Mouse (Mus musculus) embryonic facial prominence, embryonic 13.5 days (tissue): ENCODE measurements around the gene Vamp4. TPM values are rescaled to one million over a fixed set of nuclear protein-coding genes. Genes with fewer than 3 reads are reported as not detected.
"Not testable (repeated sequence)": the region's sequence is repeated elsewhere in the genome, so short reads cannot be mapped to it uniquely, and the experiment has no call there.

Source experiments
- ATAC-seq: fragments of 200-750 bp; cut with Nextera tagmentation; 2 replicates; pipeline ENCODE4 v1.8.0; 2017; ENCODE audit warnings: low read depth; ENCODE audit not compliant: insufficient number of reproducible peaks, insufficient read depth, low FRiP score, low TSS enrichment
- H3K27ac ChIP-seq: fragments of 300-500 bp; sonication (generic); 2 replicates; pipeline ENCODE4 v1.5.1; 2015; ENCODE audit warnings: moderate library complexity, mild to moderate bottlenecking, inconsistent platforms
- H3K27me3 ChIP-seq: fragments of 300-500 bp; sonication (generic); 2 replicates; pipeline ENCODE4 v1.6.1; 2015; ENCODE audit warnings: mild to moderate bottlenecking, inconsistent platforms
- H3K36me3 ChIP-seq: fragments of 300-500 bp; sonication (generic); 2 replicates; pipeline ENCODE4 v1.6.1; 2015; ENCODE audit warnings: mild to moderate bottlenecking, inconsistent platforms
- H3K4me1 ChIP-seq: fragments of 300-500 bp; sonication (generic); 2 replicates; pipeline ENCODE4 v1.6.1; 2015; ENCODE audit warnings: inconsistent platforms
- H3K4me2 ChIP-seq: fragments of 300-500 bp; sonication (generic); 2 replicates; pipeline ENCODE4 v1.6.1; 2015; ENCODE audit warnings: moderate library complexity, mild to moderate bottlenecking, inconsistent platforms
- H3K4me3 ChIP-seq: fragments of 300-500 bp; sonication (generic); 2 replicates; pipeline ENCODE4 v1.5.1; 2015; ENCODE audit warnings: mild to moderate bottlenecking, inconsistent platforms
- H3K9ac ChIP-seq: fragments of 300-500 bp; sonication (generic); 2 replicates; pipeline ENCODE4 v1.6.1; 2015; ENCODE audit warnings: mild to moderate bottlenecking, inconsistent platforms
- H3K9me3 ChIP-seq: fragments of 300-500 bp; sonication (generic); 2 replicates; pipeline ENCODE4 v1.6.1; 2016; ENCODE audit warnings: inconsistent platforms
- WGBS: fragments of 180-500 bp; shearing (Covaris S2); methylation state at CpG from one replicate; pipeline ENCODE4 v1.1.7; 2015; ENCODE audit warnings: mixed read lengths; 5-methylcytosine and 5-hydroxymethylcytosine counted together
- polyA plus RNA-seq: library from polyadenylated mRNA; unstranded; fragments of >200 nt; fragmentation: Nextera tagmentation; extraction: Ambion mirVana; gene quantifications from 2 replicates; pipeline ENCODE4 v1.2.1, GENCODE M21; 2015

The Vamp4 gene
- polyA plus RNA-seq, 1 experiment from 2014 or later: 85.8 TPM

- H3K27me3 ChIP-seq, ATAC-seq: not testable (repeated sequence)
- 94% methylated on average over 15 of the region's 15 CpGs for WGBS
Measured at GRCm38 (mm10) chr1:162628326-162628725, 58.0 kb downstream of the Vamp4 start.

DNA sequence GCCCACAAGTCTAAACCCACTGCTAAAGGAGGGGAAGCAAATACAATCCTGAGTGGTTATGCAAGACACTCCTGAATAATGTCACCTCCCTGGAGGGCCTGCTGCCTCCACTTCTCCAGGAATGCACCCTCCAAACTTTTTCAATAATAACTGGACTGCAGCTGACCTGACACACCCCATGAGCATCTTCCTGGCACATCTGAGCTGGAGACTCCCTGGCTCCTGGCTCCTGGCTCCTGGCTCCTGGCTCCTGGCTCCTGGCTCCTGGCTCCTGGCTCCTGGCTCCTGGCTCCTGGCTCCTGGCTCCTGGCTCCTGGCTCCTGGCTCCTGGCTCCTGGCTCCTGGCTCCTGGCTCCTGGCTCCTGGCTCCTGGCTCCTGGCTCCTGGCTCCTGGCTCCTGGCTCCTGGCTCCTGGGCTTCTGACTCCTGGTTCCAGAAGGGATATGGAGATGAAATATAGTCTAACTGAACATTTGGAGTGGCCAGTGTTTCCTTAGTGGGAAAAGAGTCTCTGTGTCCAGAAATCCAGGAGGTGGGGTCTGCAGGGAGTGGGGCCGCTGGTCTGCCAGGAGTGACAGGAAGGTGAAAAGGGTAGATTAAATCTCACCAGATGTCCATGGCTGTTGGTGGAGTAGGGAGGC, 65.1 kb downstream of the Vamp4 start:
- H3K27ac ChIP-seq: not testable (repeated sequence)

More at GRCm38 (mm10) chr1:162628326-162628725, 58.0 kb downstream of the Vamp4 start:
- H3K4me1 ChIP-seq, H3K4me2 ChIP-seq, H3K4me3 ChIP-seq, H3K27ac ChIP-seq, H3K36me3 ChIP-seq, H3K9ac ChIP-seq, H3K9me3 ChIP-seq: not testable (repeated sequence)

DNA sequence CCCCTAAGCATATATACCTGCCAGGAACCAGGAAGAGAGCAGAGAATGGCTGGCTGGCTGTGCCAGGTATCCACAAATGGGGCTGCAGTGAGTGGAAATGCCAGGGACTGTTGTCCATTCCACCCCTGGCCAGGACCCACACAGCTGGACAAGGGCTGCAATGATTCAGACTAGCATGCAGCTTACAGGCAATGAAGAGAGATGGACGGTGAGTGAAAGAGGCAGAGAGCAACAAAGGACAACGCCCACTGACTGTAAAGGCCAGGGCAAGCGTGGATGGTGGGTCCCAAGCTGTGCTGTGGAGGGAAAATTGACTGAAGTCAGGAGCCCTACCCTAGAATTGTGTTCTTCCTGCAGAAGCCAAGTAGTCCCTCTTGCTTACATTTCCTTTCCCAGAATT, 66.2 kb downstream of the Vamp4 start:
- Histone ChIP-seq H3K27ac (no peak overlapping the region), H3K36me3 (no peaks in the 10 kb centered on the region), H3K9me3 (0 out of 2 replicates have a peak, but pooled peaks cover 4% of the 10 kb centered on the region), H3K4me3 (no peak overlapping the region), H3K4me1 (no peaks in the 10 kb centered on the region), H3K4me2 (no peak overlapping the region), H3K27me3 (no peaks in the 10 kb centered on the region), H3K9ac (no peak overlapping the region)
- no peak for ATAC-seq
- 71% methylated on average over 3 of the region's 3 CpGs for WGBS

More for the DNA sequence above, 65.1 kb downstream of the Vamp4 start:
- H3K9me3 ChIP-seq, H3K4me2 ChIP-seq, H3K4me3 ChIP-seq, H3K27me3 ChIP-seq, H3K36me3 ChIP-seq, H3K4me1 ChIP-seq, ATAC-seq, H3K9ac ChIP-seq: not testable (repeated sequence)
- WGBS: 22% methylated on average over 1 of the region's 1 CpGs

DNA sequence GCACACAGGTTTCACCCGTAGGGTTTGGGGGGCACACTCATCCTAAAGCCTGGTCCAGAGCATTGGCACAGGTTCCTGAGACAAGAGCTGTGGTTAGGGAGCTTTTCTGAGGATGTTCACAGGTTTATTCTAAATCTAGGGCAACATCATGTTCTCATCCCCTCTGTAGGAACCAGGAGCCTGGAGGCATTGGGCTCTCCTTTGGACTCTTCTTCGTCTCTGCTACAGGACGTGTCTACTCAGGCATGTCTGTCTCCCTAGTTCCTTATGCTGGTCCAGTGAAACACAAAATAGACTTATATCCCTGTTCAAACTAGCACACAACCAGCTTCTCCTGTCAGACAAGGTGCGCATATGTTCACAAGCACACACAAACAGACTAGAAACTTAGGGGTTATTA, 68.2 kb downstream of the Vamp4 start:
- 79% methylated on average over 4 of the region's 4 CpGs for WGBS
- Histone ChIP-seq H3K27ac (no peak overlapping the region), H3K9ac (no peak overlapping the region)

DNA sequence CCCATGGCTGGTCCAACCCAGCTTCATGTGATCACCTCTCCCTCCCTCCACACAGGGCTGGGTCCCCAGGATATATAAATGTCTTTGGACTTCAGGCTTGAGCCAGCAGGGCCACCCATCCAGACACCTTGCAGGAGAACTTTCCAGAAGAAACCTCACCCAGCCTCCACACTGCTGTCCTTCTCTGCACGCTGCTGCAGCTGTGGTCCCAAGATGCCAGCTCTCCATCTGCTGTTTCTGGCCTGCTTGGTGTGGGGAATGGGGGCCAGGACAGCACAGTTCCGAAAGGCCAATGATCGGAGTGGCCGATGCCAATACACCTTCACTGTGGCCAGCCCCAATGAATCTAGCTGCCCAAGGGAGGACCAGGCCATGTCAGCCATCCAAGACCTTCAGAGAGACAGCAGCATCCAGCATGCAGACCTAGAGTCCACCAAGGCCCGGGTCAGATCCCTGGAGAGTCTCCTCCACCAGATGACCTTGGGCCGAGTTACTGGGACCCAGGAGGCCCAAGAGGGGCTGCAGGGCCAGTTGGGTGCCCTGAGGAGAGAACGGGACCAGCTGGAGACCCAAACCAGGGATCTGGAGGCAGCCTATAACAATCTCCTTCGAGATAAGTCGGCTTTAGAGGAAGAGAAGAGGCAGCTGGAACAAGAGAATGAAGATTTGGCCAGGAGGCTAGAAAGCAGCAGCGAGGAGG, 68.9 kb downstream of the Vamp4 start, which contains the start of gene Myoc:
TSS of gene Myoc (plus strand) at position 105 of the 700 bp plus-strand sequence.
- Histone ChIP-seq H3K9me3 (no peaks in the 10 kb centered on the region), H3K4me2 (no peak within 1 kb of the TSS), H3K36me3 (no peaks in the 10 kb centered on the region), H3K4me3 (no peak within 1 kb of the TSS), H3K4me1 (no peaks in the 10 kb centered on the region), H3K27ac (no peak within 1 kb of the TSS), H3K27me3 (no peaks in the 10 kb centered on the region), H3K9ac (no peak within 1 kb of the TSS)
- ATAC-seq: no peak
- 85% methylated on average over 10 of the region's 10 CpGs for WGBS

More for the DNA sequence above, 68.2 kb downstream of the Vamp4 start:
- Histone ChIP-seq H3K4me2 (no peak overlapping the region), H3K9me3 (no peaks in the 10 kb centered on the region), H3K4me1 (no peaks in the 10 kb centered on the region), H3K36me3 (no peaks in the 10 kb centered on the region), H3K4me3 (no peak overlapping the region), H3K27me3 (no peaks in the 10 kb centered on the region)
- no peak for ATAC-seq

DNA sequence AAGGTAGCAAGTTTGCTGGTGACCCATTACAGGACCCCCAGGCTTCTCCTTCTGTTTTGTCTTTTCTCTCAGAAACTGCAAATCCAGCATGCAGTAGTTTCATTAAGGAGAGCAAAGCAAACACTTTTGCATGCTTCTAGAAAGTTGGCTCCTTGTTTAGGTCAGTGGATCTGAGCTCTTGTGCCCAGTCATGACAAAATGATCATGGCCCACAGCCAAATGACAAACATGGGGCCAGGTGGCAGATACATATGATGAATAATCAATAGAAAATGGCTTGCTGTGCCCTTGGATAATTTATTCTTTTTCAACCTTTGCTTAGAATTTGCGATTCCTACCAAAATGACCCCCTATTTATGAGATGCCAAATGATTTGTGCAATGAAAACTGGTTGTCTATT, 69.5 kb downstream of the Vamp4 start:
- Histone ChIP-seq H3K9me3 (no peaks in the 10 kb centered on the region), H3K4me1 (no peaks in the 10 kb centered on the region), H3K4me2 (no peak overlapping the region), H3K4me3 (no peak overlapping the region), H3K9ac (no peak overlapping the region), H3K36me3 (no peaks in the 10 kb centered on the region), H3K27ac (no peak overlapping the region), H3K27me3 (no peaks in the 10 kb centered on the region)
- no peak for ATAC-seq
- 85% methylated on average over 1 of the region's 1 CpGs for WGBS

- no peak for ATAC-seq
- Histone ChIP-seq H3K9me3 (no peaks in the 10 kb centered on the region), H3K27ac (no peak overlapping the region), H3K27me3 (no peaks in the 10 kb centered on the region), H3K4me2 (no peak overlapping the region), H3K4me3 (no peak overlapping the region), H3K4me1 (no peaks in the 10 kb centered on the region), H3K36me3 (no peaks in the 10 kb centered on the region), H3K9ac (no peak overlapping the region)
- WGBS: 82% methylated on average over 3 of the region's 3 CpGs
Measured at GRCm38 (mm10) chr1:162642591-162642990, 72.3 kb downstream of the Vamp4 start.

DNA sequence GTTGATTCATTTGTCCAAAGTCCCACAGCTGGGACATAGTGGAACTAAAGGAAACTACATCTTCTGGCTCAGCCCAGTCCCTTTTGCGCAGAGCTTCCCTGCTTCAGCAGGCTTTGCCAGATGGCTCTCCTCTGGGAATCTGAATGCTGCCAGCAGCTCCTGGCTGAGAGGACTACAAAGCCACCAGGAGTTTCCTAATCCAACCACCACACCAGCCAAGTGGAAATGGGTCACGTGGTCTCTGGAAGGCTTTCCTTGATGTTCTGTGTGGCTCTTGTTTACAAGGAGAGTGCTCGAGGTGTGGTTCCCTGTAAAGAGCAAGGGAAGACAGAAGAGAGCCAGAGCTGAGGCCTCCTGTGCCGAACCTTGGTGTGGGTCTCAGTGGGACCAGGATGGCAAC, 73.4 kb downstream of the Vamp4 start:
- no peaks in the 10 kb centered on the region for H3K9me3 ChIP-seq
- H3K27me3 ChIP-seq: no peaks in the 10 kb centered on the region
- no peak overlapping the region for H3K27ac ChIP-seq
- H3K4me3 ChIP-seq: no peak overlapping the region
- no peaks in the 10 kb centered on the region for H3K4me1 ChIP-seq
- 42% methylated on average over 4 of the region's 4 CpGs for WGBS
- no peaks in the 10 kb centered on the region for H3K36me3 ChIP-seq
- ATAC-seq: no peak
- no peak overlapping the region for H3K4me2 ChIP-seq
- no peak overlapping the region for H3K9ac ChIP-seq

DNA sequence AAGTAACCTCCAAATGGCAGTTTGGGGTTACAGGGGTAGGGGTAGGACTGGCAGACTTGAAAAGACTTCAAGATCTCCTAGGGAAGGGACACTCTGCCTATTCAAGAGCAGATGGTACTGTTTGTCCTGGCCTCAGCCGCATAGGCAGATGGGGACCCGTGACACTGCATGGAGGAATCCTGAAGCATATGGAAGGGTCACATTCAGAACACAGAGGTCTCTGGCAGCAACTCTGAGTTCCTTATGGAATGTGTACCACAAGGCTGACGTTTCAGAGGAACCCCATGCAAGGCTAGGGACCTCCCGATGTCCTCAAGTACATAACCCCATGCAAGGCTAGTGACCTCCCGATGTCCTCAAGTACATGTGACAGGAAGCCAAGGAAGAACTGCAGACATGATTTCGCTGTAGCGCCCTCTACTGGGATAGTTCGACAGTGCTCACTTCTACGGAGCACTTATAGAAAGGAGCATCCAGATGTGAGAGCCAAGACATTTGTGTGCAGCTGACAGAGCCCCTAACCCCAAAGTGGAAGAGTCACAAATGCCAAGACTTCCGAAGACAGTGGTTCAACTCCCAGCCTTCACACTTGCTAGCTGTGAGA, 75.9 kb downstream of the Vamp4 start:
- H3K27me3 ChIP-seq: no peaks in the 10 kb centered on the region
- H3K4me3 ChIP-seq: no peak overlapping the region
- H3K4me2 ChIP-seq: no peak overlapping the region
- WGBS: 78% methylated on average over 10 of the region's 10 CpGs
- H3K4me1 ChIP-seq: no peaks in the 10 kb centered on the region
- no peaks in the 10 kb centered on the region for H3K9me3 ChIP-seq
- H3K36me3 ChIP-seq: no peaks in the 10 kb centered on the region
- H3K27ac ChIP-seq: no peak overlapping the region
- ATAC-seq: no peak
- no peak overlapping the region for H3K9ac ChIP-seq

- Histone ChIP-seq H3K9ac (no peak overlapping the region), H3K4me3 (no peak overlapping the region), H3K36me3 (no peaks in the 10 kb centered on the region), H3K9me3 (no peaks in the 10 kb centered on the region), H3K27me3 (no peaks in the 10 kb centered on the region), H3K27ac (no peak overlapping the region), H3K4me2 (no peak overlapping the region), H3K4me1 (no peaks in the 10 kb centered on the region)
- WGBS: 94% methylated on average over 14 of the region's 14 CpGs
- no peak for ATAC-seq
Measured at GRCm38 (mm10) chr1:162648416-162648815, 78.1 kb downstream of the Vamp4 start.
